Mouse (Mus musculus) liver, embryonic 12.5 days (tissue): Measurements from ENCODE around the gene Pdxk. TPM values are rescaled to one million over a fixed set of nuclear protein-coding genes. Genes with fewer than 3 reads are reported as not detected.
A peak's percentile ranks its signal among the peaks of the same experiment; 100 is the strongest.

Source experiments
- ATAC-seq: fragments of 200-750 bp; cut with Nextera tagmentation; 2 replicates; pipeline ENCODE4 v1.8.0; 2017; ENCODE audit warnings: moderate number of reproducible peaks, mild to moderate bottlenecking, moderate library complexity
- H3K27ac ChIP-seq: fragments of 300-500 bp; sonication (generic); 2 replicates; pipeline ENCODE4 v1.5.1; 2016; ENCODE audit warnings: mild to moderate bottlenecking
- H3K27me3 ChIP-seq: fragments of 300-500 bp; sonication (generic); replicated peaks from 2 replicates; pipeline ENCODE4 v1.6.1; 2016; ENCODE audit warnings: mild to moderate bottlenecking, moderate library complexity
- H3K36me3 ChIP-seq: fragments of 300-500 bp; sonication (generic); 2 replicates; pipeline ENCODE4 v1.6.1; 2016; ENCODE audit warnings: mild to moderate bottlenecking, moderate library complexity
- H3K4me1 ChIP-seq: fragments of 300-500 bp; sonication (generic); 2 replicates; pipeline ENCODE4 v1.6.1; 2016
- H3K4me2 ChIP-seq: fragments of 300-500 bp; sonication (generic); 2 replicates; pipeline ENCODE4 v1.6.1; 2016; ENCODE audit warnings: mild to moderate bottlenecking, moderate library complexity
- H3K4me3 ChIP-seq: fragments of 300-500 bp; sonication (generic); 2 replicates; pipeline ENCODE4 v1.5.1; 2016; ENCODE audit warnings: mild to moderate bottlenecking, moderate library complexity
- H3K9ac ChIP-seq: fragments of 300-500 bp; sonication (generic); 2 replicates; pipeline ENCODE4 v1.6.1; 2016; ENCODE audit warnings: mild to moderate bottlenecking, moderate library complexity
- H3K9me3 ChIP-seq: fragments of 300-500 bp; sonication (generic); replicated peaks from 2 replicates; pipeline ENCODE4 v1.6.1; 2016; ENCODE audit warnings: mild to moderate bottlenecking, moderate library complexity
- WGBS: fragments of 180-500 bp; shearing (Covaris S2); methylation state at CpG from one replicate; pipeline ENCODE4 v1.1.7; 2016; ENCODE audit not compliant: insufficient replicate concordance; 5-methylcytosine and 5-hydroxymethylcytosine counted together
- polyA plus RNA-seq: library from polyadenylated mRNA; unstranded; fragments of >200 nt; fragmentation: Nextera tagmentation; extraction: Ambion mirVana; gene quantifications from 2 replicates; pipeline ENCODE4 v1.2.1, GENCODE M21; 2016

The Pdxk gene
- polyA plus RNA-seq, 1 experiment from 2014 or later: 8.2 TPM

DNA sequence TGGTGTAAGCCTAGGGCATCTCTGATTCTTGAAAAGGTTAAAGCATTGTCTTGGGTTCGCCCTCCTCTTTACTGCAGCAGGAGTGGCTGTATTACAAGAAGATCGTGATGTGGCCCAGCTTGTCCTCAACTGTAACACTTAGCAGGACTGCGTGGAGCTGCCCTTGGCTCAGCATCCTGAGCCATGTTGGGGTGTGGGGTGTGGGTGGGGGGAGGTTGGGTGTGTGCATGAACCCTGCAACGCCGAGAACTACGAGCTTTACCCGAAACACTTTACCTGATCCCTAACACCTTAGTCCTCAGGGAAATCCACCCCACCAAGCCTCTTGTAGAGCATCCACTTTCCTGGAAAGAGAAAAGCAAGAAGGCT is 51.6 kb downstream of the Pdxk start:
- Histone ChIP-seq H3K4me3 (peak overlapping the region; percentile 89), H3K9ac (peak overlapping the region; percentile 79; the same call in 1 of the 2 replicates), H3K27ac (no peak overlapping the region), H3K36me3 (peaks cover 33% of the 10 kb centered on the region), H3K9me3 (no peaks in the 10 kb centered on the region), H3K27me3 (no peaks in the 10 kb centered on the region), H3K4me1 (peaks cover 26% of the 10 kb centered on the region), H3K4me2 (peak overlapping the region; percentile 77)
- ATAC-seq: no peak
- WGBS: 48% methylated on average over 7 of the region's 7 CpGs

DNA sequence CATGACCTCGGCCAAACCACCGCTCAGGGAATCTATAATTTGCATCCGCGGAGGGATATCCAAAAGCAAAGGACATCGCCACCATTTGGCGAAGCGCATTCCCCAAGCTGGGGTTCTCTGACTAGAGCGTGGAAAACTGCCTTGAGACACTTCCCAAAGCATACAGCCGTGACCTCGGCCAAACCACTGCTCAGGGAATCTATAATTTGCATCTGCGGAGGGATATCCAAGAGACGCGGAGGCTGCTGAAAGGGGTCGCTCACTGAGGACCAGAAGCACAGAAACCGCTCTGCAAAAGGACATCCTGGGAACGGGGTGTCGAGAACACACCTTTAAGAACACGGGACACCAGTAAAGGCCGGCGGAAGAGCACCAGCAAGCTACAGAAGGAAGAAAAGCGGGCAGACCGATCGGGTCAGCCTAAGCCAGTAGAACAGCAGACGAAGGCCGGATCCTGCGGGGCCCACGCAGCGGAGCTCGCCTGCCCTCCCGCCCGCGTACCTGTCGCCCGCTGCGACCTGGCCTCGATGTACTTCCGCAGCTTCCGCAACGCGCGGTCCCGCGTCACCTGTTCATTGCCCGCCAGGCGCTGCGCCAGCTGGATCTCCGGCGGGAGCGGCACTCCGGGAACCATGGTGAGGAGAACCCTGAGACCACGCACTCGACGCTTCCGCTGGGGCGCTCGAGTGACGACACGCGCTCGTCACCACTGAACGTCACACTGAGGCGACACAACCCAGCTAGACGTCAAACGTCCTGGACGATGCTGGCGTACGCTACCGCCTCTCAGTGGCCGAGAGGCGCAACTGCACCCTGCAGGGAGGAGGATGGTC is 52.2 kb downstream of the Pdxk start, which contains the start of gene Rrp1:
Rrp1 (minus strand) TSS at position 725 of the 833 bp plus-strand sequence.
- H3K4me1 ChIP-seq: peaks cover 28% of the 10 kb centered on the region
- ATAC-seq: peak; percentile 89
- H3K4me3 ChIP-seq: peak within 1 kb of the TSS; percentile 89
- H3K9me3 ChIP-seq: no peaks in the 10 kb centered on the region
- peak within 1 kb of the TSS; percentile 79 for H3K9ac ChIP-seq
- H3K27me3 ChIP-seq: no peaks in the 10 kb centered on the region
- peaks cover 39% of the 10 kb centered on the region for H3K36me3 ChIP-seq
- peak within 1 kb of the TSS; percentile 77 for H3K4me2 ChIP-seq
- under 1% methylated on average over 70 of the region's 70 CpGs for WGBS
- H3K27ac ChIP-seq: peak within 1 kb of the TSS; percentile 74

GRCm38 (mm10) chr10:78411851-78412250 is 52.9 kb downstream of the Pdxk start:
- H3K4me2 ChIP-seq: peak overlapping the region; percentile 77
- H3K27ac ChIP-seq: no peak overlapping the region
- H3K27me3 ChIP-seq: no peaks in the 10 kb centered on the region
- peaks cover 45% of the 10 kb centered on the region for H3K36me3 ChIP-seq
- 10% methylated on average over 8 of the region's 8 CpGs for WGBS
- H3K9ac ChIP-seq: peak overlapping the region; percentile 79
- H3K9me3 ChIP-seq: no peaks in the 10 kb centered on the region
- ATAC-seq: no peak
- peak overlapping the region; percentile 89 for H3K4me3 ChIP-seq
- peaks cover 35% of the 10 kb centered on the region for H3K4me1 ChIP-seq

- no peak for ATAC-seq
- Histone ChIP-seq H3K27me3 (no peaks in the 10 kb centered on the region), H3K4me3 (no peak overlapping the region), H3K4me1 (peaks cover 45% of the 10 kb centered on the region), H3K4me2 (no peak overlapping the region), H3K27ac (no peak overlapping the region), H3K9ac (no peak overlapping the region), H3K36me3 (peaks cover 70% of the 10 kb centered on the region), H3K9me3 (no peaks in the 10 kb centered on the region)
- 92% methylated on average over 9 of the region's 9 CpGs for WGBS
Measured at GRCm38 (mm10) chr10:78409035-78409788, 55.6 kb downstream of the Pdxk start.

- Histone ChIP-seq H3K9me3 (no peaks in the 10 kb centered on the region), H3K36me3 (peaks cover 91% of the 10 kb centered on the region), H3K4me2 (no peak overlapping the region), H3K4me3 (no peak overlapping the region), H3K4me1 (peaks cover 45% of the 10 kb centered on the region), H3K27me3 (no peaks in the 10 kb centered on the region), H3K27ac (no peak overlapping the region), H3K9ac (no peak overlapping the region)
- WGBS: 34% methylated on average over 4 of the region's 4 CpGs
- ATAC-seq: peak; percentile 53; the same call in 1 of the 2 replicates
Measured at GRCm38 (mm10) chr10:78407132-78407531, 57.6 kb downstream of the Pdxk start.

DNA sequence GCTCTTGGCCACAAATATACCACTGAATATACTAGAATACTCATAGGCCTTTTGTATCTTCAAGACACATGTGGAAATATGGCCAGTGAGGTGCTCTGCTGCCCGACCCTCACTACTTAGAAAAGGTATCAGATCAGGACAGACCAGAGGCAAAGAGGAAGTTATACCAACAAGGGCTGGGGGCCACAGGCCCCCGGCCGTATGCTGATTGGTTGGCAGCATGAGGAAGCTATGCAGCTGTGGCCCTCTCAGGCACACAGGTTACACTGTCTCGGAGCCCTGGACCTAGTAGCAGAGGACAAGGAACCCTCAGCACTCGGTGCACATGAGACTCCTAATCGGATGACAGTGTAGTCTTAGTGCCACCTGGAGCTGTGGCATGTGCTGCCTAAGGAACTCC is 58.6 kb downstream of the Pdxk start:
- 46% methylated on average over 6 of the region's 6 CpGs for WGBS
- 0 out of 2 replicates have a peak, but pooled peaks have one; percentile 13 for ATAC-seq
- no peak overlapping the region for H3K4me3 ChIP-seq

GRCm38 (mm10) chr10:78402301-78402922 is 62.4 kb downstream of the Pdxk start:
- Histone ChIP-seq H3K4me1 (peaks cover 48% of the 10 kb centered on the region), H3K4me3 (no peak overlapping the region), H3K27me3 (no peaks in the 10 kb centered on the region), H3K27ac (no peak overlapping the region), H3K9ac (no peak overlapping the region), H3K9me3 (no peaks in the 10 kb centered on the region), H3K36me3 (peaks cover 81% of the 10 kb centered on the region), H3K4me2 (no peak overlapping the region)
- no peak for ATAC-seq
- WGBS: 87% methylated on average over 14 of the region's 14 CpGs

More for the DNA sequence above, 58.6 kb downstream of the Pdxk start:
- Histone ChIP-seq H3K4me2 (no peak overlapping the region), H3K4me1 (peaks cover 40% of the 10 kb centered on the region), H3K9me3 (no peaks in the 10 kb centered on the region), H3K36me3 (peaks cover 98% of the 10 kb centered on the region), H3K27ac (no peak overlapping the region), H3K27me3 (no peaks in the 10 kb centered on the region), H3K9ac (no peak overlapping the region)

GRCm38 (mm10) chr10:78401127-78401526 is 63.6 kb downstream of the Pdxk start:
- no peak for ATAC-seq
- Histone ChIP-seq H3K27me3 (0 out of 2 replicates have a peak, but pooled peaks cover 6% of the 10 kb centered on the region), H3K9ac (no peak overlapping the region), H3K9me3 (no peaks in the 10 kb centered on the region), H3K4me3 (no peak overlapping the region), H3K4me1 (peaks cover 41% of the 10 kb centered on the region), H3K36me3 (peaks cover 69% of the 10 kb centered on the region), H3K4me2 (no peak overlapping the region), H3K27ac (no peak overlapping the region)
- 62% methylated on average over 2 of the region's 2 CpGs for WGBS

DNA sequence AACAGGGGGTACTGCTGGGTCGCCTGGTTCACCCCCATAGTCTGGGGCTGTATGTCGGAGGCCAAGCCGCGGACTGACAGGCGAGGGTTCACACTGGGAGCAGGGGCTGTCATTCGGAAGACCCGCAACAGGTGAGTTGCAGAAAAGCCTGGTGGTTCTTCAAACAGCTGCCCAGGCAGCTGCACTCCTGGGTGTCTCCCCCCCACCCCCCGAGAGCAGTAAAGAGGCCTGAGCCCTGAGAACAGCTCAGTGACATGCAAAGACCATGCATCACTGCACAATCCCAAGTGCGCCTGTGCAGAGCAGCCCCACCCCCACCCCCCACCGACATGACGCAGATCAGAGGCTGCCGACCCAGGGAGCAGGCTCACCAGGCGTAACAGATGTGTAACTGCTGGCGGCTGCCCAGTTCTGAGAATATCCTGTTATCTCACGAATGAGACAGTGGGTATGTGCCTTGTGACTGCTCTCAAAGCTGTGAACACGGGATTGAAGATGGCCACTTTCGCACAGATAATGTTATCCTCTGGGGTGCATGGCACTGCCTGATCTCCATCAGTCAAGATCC is 65.6 kb downstream of the Pdxk start:
- ATAC-seq: peak; percentile 83
- Histone ChIP-seq H3K4me1 (peaks cover 38% of the 10 kb centered on the region), H3K9me3 (no peaks in the 10 kb centered on the region), H3K9ac (no peak overlapping the region), H3K27me3 (peaks cover 6% of the 10 kb centered on the region; the same call in 1 of the 2 replicates), H3K27ac (peak overlapping the region; percentile 80), H3K4me2 (peak overlapping the region; percentile 32), H3K36me3 (peaks cover 51% of the 10 kb centered on the region), H3K4me3 (no peak overlapping the region)
- 39% methylated on average over 17 of the region's 17 CpGs for WGBS

DNA sequence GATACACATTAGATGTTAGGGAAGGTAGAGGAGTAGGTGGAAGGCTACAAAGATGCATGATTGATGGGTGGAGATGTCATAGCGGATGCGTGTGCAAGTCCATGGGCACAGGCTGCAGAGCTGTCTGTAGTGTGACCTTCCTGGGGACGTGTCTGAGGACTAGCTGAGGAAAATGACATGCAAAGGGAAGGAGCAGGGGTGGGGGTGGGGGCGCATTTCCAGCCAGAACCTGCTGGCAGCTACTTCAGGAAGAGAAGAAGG is 68.2 kb downstream of the Pdxk start:
- ATAC-seq: no peak
- peaks cover 24% of the 10 kb centered on the region for H3K36me3 ChIP-seq
- H3K27ac ChIP-seq: no peak overlapping the region
- H3K9me3 ChIP-seq: no peaks in the 10 kb centered on the region
- peaks cover 42% of the 10 kb centered on the region for H3K4me1 ChIP-seq
- H3K9ac ChIP-seq: no peak overlapping the region
- no peak overlapping the region for H3K4me2 ChIP-seq
- H3K27me3 ChIP-seq: peaks cover 21% of the 10 kb centered on the region
- no peak overlapping the region for H3K4me3 ChIP-seq
- 60% methylated on average over 4 of the region's 4 CpGs for WGBS

GRCm38 (mm10) chr10:78395819-78396624 is 68.8 kb downstream of the Pdxk start:
- no peak for ATAC-seq
- Histone ChIP-seq H3K4me2 (no peak overlapping the region), H3K4me1 (peaks cover 38% of the 10 kb centered on the region), H3K9me3 (no peaks in the 10 kb centered on the region), H3K9ac (no peak overlapping the region), H3K4me3 (no peak overlapping the region), H3K27me3 (peaks cover 27% of the 10 kb centered on the region), H3K27ac (no peak overlapping the region), H3K36me3 (peaks cover 19% of the 10 kb centered on the region)
- 13% methylated on average over 17 of the region's 17 CpGs for WGBS
